Mouse (Mus musculus) heart, embryonic 12.5 days (tissue): ENCODE measurements around the gene Gm8909. TPM values are rescaled to one million over a fixed set of nuclear protein-coding genes. Genes with fewer than 3 reads are reported as not detected.
A peak's percentile ranks its signal among the peaks of the same experiment; 100 is the strongest.
"Not testable (repeated sequence)": the region's sequence is repeated elsewhere in the genome, so short reads cannot be mapped to it uniquely, and the experiment has no call there.

Source experiments
- ATAC-seq: fragments of 200-750 bp; cut with Nextera tagmentation; 2 replicates; pipeline ENCODE4 v1.8.0; 2017; ENCODE audit warnings: moderate TSS enrichment, moderate library complexity; ENCODE audit not compliant: insufficient number of reproducible peaks, low FRiP score
- H3K27ac ChIP-seq: fragments of 300-500 bp; sonication (generic); 2 replicates; pipeline ENCODE4 v1.5.1; 2016; ENCODE audit warnings: mild to moderate bottlenecking, moderate library complexity; ENCODE audit not compliant: poor library complexity, severe bottlenecking
- H3K27me3 ChIP-seq: fragments of 300-500 bp; sonication (generic); replicated peaks from 2 replicates; pipeline ENCODE4 v1.6.1; 2016; ENCODE audit warnings: mild to moderate bottlenecking, moderate library complexity
- H3K36me3 ChIP-seq: fragments of 300-500 bp; sonication (generic); 2 replicates; pipeline ENCODE4 v1.6.1; 2016; ENCODE audit warnings: mild to moderate bottlenecking, moderate library complexity
- H3K4me1 ChIP-seq: fragments of 300-500 bp; sonication (generic); replicated peaks from 2 replicates; pipeline ENCODE4 v1.6.1; 2016; ENCODE audit warnings: mild to moderate bottlenecking
- H3K4me2 ChIP-seq: fragments of 300-500 bp; sonication (generic); 2 replicates; pipeline ENCODE4 v1.6.1; 2016; ENCODE audit warnings: mild to moderate bottlenecking, moderate library complexity
- H3K4me3 ChIP-seq: fragments of 300-500 bp; sonication (generic); 2 replicates; pipeline ENCODE4 v1.5.1; 2016; ENCODE audit warnings: mild to moderate bottlenecking
- H3K9ac ChIP-seq: fragments of 300-500 bp; sonication (generic); 2 replicates; pipeline ENCODE4 v1.6.1; 2016; ENCODE audit warnings: mild to moderate bottlenecking, moderate library complexity
- H3K9me3 ChIP-seq: fragments of 300-500 bp; sonication (generic); replicated peaks from 2 replicates; pipeline ENCODE4 v1.6.1; 2016; ENCODE audit warnings: mild to moderate bottlenecking, moderate library complexity
- WGBS: fragments of 180-500 bp; shearing (Covaris S2); methylation state at CpG from one replicate; pipeline ENCODE4 v1.1.7; 2016; 5-methylcytosine and 5-hydroxymethylcytosine counted together
- polyA plus RNA-seq: library from polyadenylated mRNA; unstranded; fragments of >200 nt; fragmentation: Nextera tagmentation; extraction: Ambion mirVana; gene quantifications from 2 replicates; pipeline ENCODE4 v1.2.1, GENCODE M21; 2016

Gene Gm8909
- polyA plus RNA-seq, 1 experiment from 2014 or later: not detected

DNA sequence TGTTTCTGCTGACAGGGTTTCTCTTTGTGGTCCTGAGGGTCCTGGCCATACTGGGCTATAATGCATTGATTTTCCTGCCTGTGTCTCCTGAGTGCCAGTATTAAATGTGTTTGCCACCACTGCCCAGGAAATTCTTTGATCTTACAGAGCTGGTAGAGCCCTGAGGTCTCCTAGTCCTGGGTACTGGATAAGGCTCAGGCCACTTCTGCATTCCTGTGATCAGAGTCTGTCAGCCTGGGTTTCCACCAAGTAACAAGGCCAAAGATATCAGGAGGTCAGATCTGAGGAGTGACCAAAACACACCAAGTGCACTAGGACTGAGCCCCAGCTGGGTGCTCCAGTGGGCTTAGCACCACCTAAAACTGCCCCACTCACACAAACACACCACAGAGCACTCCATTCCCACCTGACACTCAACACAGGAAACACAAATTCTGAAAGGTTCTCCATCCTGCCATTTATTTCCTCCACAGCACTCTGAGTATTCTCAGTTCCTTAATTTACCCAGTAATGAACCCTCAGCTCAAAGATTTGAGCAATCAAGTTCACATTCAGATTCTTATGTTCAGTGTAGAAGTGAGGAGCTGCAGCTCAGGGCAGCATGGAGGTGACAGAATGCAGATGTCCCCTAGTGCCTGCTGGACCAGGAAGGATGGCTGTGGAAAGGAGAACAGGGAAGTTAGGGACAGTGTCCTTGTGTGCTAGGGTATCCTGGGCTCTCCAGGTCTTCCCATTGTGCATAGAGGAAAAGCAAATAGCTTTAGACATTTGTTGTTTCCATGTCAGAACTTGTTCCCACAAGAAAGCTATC, 32.7 kb downstream of the Gm8909 start:
- peaks cover 76% of the 10 kb centered on the region for H3K27me3 ChIP-seq
- not testable (repeated sequence) for ATAC-seq

DNA sequence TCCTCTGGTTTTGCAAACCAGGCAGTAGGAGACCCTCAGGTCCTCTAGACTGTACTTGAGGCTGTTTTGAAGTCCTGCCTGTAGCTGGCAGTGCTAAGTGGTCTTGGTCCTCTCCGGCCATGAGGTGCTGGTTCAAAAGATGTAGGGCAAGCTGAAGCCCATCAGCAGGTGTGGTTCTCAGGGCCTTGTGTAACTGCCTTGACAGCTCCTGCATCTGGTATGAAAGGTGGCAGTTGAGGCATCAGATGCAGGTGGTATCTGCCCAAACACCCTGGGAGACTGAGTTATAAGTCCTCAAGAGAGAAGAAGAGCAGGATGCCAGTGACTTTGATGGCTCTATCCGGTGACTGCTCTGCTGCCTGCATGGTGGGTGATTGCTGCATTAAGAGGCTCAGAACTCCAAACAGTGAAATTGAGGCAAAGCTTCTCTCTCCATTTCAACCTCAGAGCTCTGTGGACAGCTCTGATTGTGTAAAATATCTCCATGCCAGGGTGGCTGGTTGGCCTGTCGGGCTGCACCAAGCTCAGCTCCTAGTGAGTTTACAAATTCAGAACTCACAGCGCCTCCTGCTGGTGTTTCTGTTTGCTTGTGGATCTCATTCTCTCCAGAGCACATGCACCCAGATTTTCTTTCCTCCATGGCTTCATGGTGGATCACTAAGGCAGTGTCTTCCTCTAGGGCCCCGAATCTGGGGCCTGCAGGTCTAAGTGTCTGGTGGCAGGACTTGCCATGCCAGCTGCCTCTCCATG, 36.6 kb downstream of the Gm8909 start:
- Histone ChIP-seq H3K4me3 (no peak overlapping the region), H3K27me3 (peaks cover 70% of the 10 kb centered on the region), H3K4me1 (no peaks in the 10 kb centered on the region), H3K36me3 (no peaks in the 10 kb centered on the region), H3K9ac (no peak overlapping the region), H3K9me3 (no peaks in the 10 kb centered on the region), H3K4me2 (no peak overlapping the region), H3K27ac (no peak overlapping the region)
- ATAC-seq: no peak
- 62% methylated on average over 5 of the region's 5 CpGs for WGBS

More for the DNA sequence above, 32.7 kb downstream of the Gm8909 start:
- not testable (repeated sequence) for H3K36me3 ChIP-seq, H3K9me3 ChIP-seq, H3K27ac ChIP-seq, H3K4me1 ChIP-seq, H3K4me3 ChIP-seq, H3K9ac ChIP-seq, H3K4me2 ChIP-seq

DNA sequence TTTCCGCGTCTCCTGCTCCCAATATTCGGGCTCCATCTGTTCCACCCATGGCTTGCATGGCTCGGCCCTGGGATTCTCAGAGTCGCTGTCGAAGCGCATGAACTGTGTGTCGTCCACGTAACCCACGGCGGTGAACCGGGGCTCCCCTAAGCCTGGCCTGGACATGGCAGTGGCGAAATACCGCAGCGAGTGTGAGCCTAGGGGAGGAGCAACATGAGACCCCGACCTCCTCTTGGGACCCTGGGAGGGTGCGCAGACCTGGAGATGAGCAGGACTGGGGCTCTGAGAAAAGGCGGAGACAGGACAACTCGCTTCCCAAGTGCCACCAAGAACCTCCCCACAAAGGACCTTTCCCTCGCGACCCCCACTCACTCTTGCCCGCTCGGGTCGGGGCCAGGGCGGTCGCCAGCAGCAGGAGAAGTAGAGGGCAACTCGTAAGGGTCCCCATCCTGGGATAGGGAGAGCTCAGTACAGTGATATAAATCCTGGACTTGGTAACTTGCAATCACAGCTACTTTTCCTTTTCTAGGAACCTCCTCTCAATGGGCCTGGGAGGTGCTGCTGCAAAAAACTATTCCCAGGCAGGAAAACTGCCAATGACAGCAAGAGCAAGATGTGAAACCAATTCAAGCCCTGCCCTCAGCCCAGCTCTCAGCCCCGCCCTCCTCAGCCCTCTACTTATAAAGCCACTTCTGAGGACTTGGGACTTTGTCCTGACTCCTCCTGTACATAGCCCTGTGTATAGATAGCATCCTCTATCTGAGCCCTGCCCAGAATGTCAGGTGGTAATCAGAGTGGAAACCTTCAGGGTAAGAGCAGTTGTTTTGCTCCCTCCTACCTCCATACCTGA, 39.1 kb downstream of the Gm8909 start, which contains the start of gene Gm7030:
Gene Gm7030, minus strand, starts transcription at position 458 of the 850 bp plus-strand sequence.
- not testable (repeated sequence) for ATAC-seq, H3K9me3 ChIP-seq, H3K4me2 ChIP-seq, H3K27ac ChIP-seq, H3K4me1 ChIP-seq, H3K9ac ChIP-seq, H3K36me3 ChIP-seq, H3K4me3 ChIP-seq
- 22% methylated on average over 28 of the region's 28 CpGs for WGBS
- peaks cover 59% of the 10 kb centered on the region for H3K27me3 ChIP-seq

DNA sequence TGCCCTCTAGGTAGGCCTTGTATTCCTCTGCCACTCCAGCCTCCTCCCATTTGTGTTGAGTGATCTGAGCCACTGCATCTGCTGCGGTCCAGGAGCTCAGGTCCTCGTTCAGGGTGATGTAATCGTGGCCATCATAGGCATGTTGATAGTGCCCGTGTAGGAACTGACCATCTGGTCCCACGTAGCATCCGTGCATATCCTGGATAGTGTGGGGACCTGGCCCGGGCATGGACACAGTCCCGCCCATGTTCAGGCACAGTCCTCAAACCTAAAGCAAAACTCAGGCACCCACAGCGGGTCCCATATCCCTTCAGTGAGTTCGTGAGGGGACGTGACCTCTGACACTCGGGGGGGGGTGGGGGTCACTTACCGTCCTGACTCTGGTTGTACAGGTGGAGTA, 39.8 kb downstream of the Gm8909 start:
- H3K4me1 ChIP-seq, H3K9ac ChIP-seq, H3K4me2 ChIP-seq, H3K4me3 ChIP-seq, H3K36me3 ChIP-seq, H3K27ac ChIP-seq, H3K9me3 ChIP-seq, ATAC-seq: not testable (repeated sequence)
- WGBS: 50% methylated on average over 12 of the region's 13 CpGs
- peaks cover 55% of the 10 kb centered on the region for H3K27me3 ChIP-seq

DNA sequence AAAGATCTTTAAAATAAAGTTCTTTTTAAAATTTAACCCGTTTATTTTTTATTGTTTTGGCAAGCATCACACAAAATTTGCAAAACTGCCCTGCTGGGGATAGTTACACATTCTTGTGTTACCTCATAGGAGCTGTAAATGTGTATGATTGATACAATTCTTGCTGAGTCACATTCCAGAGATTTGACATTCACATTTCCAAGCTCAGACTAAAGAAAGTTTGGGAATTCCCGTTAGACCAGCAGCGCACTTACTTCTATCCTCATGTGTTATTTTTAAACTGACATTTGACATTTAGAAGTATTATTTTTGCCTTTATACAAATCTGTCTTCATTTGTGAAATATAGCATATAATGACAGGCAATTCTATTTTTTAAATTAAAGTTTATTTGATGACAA, 44.2 kb downstream of the Gm8909 start:
- WGBS: 70% methylated on average over 3 of the region's 3 CpGs
- not testable (repeated sequence) for H3K9me3 ChIP-seq, H3K4me2 ChIP-seq, H3K4me3 ChIP-seq, H3K9ac ChIP-seq, H3K36me3 ChIP-seq, H3K4me1 ChIP-seq, ATAC-seq, H3K27ac ChIP-seq
- peaks cover 56% of the 10 kb centered on the region for H3K27me3 ChIP-seq

DNA sequence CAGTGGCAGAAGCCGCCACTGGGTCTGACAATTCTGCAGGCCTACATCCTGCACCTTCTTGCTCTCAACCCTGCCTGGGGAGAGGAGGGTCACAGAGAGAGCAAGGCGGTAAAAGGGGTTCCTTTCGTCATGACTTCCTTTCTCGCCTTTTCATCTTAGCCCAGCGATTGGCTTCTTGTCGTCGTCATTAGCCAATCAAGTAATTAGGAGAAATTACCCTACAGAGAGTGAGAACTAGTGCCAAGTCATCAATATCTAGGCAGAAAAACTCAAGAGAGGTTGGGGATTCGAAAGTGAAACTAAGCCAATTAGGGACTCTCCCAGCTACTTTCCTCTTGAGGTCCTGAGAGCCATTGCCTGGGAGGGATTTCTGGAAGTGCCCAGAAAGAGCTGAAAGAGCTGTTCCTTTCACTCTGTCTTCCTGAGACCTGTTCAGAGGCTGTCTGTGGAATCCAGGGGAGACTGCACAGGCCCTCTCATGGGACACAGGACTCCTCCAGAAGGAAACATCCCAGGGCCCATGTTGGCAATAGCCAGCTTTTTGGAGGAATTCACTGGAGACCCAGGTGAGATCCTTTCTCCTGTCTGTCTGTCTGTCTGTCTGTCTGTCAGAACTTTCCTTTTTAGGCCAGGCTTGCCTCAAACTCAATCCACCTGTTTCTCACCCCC, 46.9 kb downstream of the Gm8909 start, which contains the start of gene Gm19684:
Gene Gm19684, plus strand, starts transcription at position 327 of the 669 bp plus-strand sequence.
- H3K4me1 ChIP-seq, H3K27ac ChIP-seq, H3K9ac ChIP-seq, H3K36me3 ChIP-seq, H3K9me3 ChIP-seq: not testable (repeated sequence)
- Histone ChIP-seq H3K27me3 (peaks cover 57% of the 10 kb centered on the region), H3K4me2 (peak within 1 kb of the TSS; percentile 52), H3K4me3 (peak within 1 kb of the TSS; percentile 29)
- WGBS: 7% methylated on average over 8 of the region's 8 CpGs
- ATAC-seq: peak; percentile 53

GRCm38 (mm10) chr17:36120839-36121238, 47.5 kb downstream of the Gm8909 start:
- peak overlapping the region; percentile 52 for H3K4me2 ChIP-seq
- not testable (repeated sequence) for H3K9ac ChIP-seq, H3K9me3 ChIP-seq, H3K4me1 ChIP-seq, H3K36me3 ChIP-seq, H3K27ac ChIP-seq
- WGBS: 18% methylated on average over 18 of the region's 18 CpGs
- H3K27me3 ChIP-seq: peaks cover 62% of the 10 kb centered on the region
- ATAC-seq: 0 out of 2 replicates have a peak, but pooled peaks have one; percentile 48
- peak overlapping the region; percentile 29 for H3K4me3 ChIP-seq

DNA sequence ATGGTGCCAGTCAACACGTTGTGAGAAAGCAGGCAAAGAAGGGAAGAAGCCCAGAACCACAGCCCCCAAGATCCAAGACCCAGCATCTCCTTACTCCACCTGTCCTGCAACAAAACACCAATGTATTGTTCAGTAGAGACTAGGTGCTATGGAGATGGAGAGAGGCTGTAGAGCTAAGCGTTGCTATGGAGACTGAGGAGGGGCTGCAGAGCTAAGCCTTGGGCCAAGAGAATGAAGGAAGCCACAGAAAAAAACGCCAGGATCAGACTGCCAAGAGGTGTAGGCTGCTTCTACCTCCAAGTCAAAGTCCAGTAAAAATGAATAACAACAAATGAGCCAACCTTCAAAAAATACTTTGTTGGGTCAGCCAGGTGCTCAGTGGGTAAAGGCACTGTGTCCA, 51.8 kb downstream of the Gm8909 start:
- ATAC-seq, H3K4me2 ChIP-seq, H3K9me3 ChIP-seq, H3K4me3 ChIP-seq, H3K4me1 ChIP-seq, H3K27ac ChIP-seq, H3K36me3 ChIP-seq, H3K9ac ChIP-seq: not testable (repeated sequence)
- H3K27me3 ChIP-seq: peaks cover 59% of the 10 kb centered on the region
- 19% methylated on average over 3 of the region's 3 CpGs for WGBS
